Mouse (Mus musculus) liver, embryonic 14.5 days (tissue): Measurements from ENCODE around the gene Sbf1.

Source experiments
- CTCF ChIP-seq: IDR thresholded peaks from 2 replicates; pipeline ENCODE4 v1.5.1; 2016; ENCODE audit warnings: antibody characterized with exemption, low read depth, control low read depth
- EP300 ChIP-seq: IDR thresholded peaks from 2 replicates; pipeline ENCODE4 v1.6.1; 2016; ENCODE audit warnings: antibody characterized with exemption, low read depth

DNA sequence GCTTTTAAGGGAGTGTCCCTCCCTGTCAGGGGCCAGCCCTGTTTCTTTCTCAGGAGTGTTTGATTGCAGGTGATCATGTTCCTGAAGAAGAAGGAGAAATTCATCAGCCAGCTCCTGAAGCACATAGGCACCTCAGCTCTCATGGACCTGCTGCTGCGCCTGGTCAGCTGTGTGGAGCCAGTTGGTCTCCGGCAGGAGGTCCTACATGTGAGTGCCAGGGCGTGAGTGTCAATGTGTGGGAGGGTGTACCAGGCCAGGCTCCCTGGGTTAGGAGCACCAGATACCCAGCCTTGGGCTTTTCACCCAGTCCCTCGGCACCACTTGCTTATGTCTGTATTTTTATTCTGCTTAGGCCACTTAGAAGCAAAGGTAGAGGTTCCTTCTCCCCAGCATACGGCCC lies 56.1 kb downstream of the Sbf1 start:
- TF ChIP-seq CTCF (no peak), EP300 (no peak)
